Mouse (Mus musculus): ENCODE measurements around the gene Rab5c. TPM values are rescaled to one million over a fixed set of nuclear protein-coding genes. Genes with fewer than 3 reads are reported as not detected.
A peak's percentile ranks its signal among the peaks of the same experiment; 100 is the strongest.

Rab5c gene
- polyA plus RNA-seq, 1 experiment from 2014 or later = 16.6 TPM

DNA sequence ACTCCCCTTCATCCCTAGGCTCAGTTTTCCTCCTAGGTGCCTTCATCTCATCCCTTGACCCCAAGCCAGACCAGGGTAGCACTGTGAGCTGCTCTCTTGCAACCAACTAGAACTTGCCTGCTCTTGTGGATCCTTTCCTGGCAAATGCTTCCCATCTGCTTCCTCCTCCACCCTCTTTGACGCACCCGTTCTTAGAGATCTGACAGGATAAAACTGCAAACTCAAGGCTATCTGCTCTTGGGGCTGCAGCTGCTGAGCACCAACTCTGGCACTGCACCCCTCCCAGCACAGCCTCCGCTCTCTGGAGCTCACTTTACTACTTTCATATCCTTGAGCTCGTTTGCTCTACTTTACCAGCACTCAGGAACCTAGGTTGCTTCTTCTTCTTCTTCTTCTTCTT is 10.6 kb upstream of the Rab5c start:
- Histone ChIP-seq H3K27me3 (ENCODE audit: insufficient read depth, low read length) (peaks cover 10% of the 10 kb centered on the region; the same call in 1 of the 2 replicates), H3K4me1 (ENCODE audit: insufficient read depth) (peaks cover 12% of the 10 kb centered on the region), H3K4me2 (ENCODE audit: low read depth, low read length) (no peak overlapping the region), H3K27ac (ENCODE audit: low read depth) (no peak overlapping the region), H3K4me3 (ENCODE audit: low read depth, low read length) (no peak overlapping the region), H3K9me3 (ENCODE audit: low read length) (no peaks in the 10 kb centered on the region), H3K36me3 (replicated peaks; ENCODE audit: insufficient read depth, low read length) (no peaks in the 10 kb centered on the region), H3K9ac (replicated peaks) (no peak overlapping the region)
- WGBS (ENCODE audit: insufficient replicate concordance) = 52% methylated on average over 4 of the region's 4 CpGs
- no peak for ATAC-seq
- TF ChIP-seq CTCF (IDR thresholded peaks at IDR 0.05; ENCODE audit: low read depth) = no peak
- TF ChIP-seq EP300 (IDR thresholded peaks at IDR 0.05; ENCODE audit: low read depth) = no peak
- DNase-seq = no peak

DNA sequence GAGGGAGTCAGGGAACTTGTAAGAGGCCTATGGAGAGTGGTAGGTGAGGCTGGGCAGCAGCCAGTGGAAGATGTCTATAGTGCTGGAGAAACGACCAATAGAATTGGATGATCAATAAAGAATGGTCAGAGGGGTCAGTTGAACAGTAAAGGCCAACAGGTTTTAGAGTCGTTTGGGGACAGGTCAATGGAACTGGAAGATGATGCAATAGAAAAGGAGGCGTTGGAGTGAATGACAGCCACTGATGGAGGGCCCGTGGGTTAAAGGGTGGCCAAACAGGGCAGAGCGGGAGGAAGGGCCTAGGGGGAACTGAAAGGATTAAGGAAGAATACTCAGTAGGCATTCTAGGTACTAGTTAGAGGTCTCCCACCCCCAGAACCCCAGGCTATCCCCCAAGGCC is 9.1 kb upstream of the Rab5c start:
- no peaks in the 10 kb centered on the region for H3K36me3 ChIP-seq (replicated peaks; ENCODE audit: insufficient read depth, low read length)
- H3K27ac ChIP-seq (ENCODE audit: low read depth) = 0 out of 2 replicates have a peak overlapping the region, but pooled peaks have one; percentile 3
- WGBS (ENCODE audit: insufficient replicate concordance) = 46% methylated on average over 5 of the region's 5 CpGs
- DNase-seq (peak; percentile 37), ATAC-seq (peak; percentile 94)
- no peaks in the 10 kb centered on the region for H3K9me3 ChIP-seq (ENCODE audit: low read length)
- no peak overlapping the region for H3K4me3 ChIP-seq (ENCODE audit: low read depth, low read length)
- TF ChIP-seq CTCF (IDR thresholded peaks at IDR 0.05; ENCODE audit: low read depth) = no peak
- no peak; the same call in 1 of the 2 replicates for TF ChIP-seq EP300 (IDR thresholded peaks at IDR 0.05; ENCODE audit: low read depth)
- no peak overlapping the region for H3K9ac ChIP-seq (replicated peaks)
- H3K27me3 ChIP-seq (ENCODE audit: insufficient read depth, low read length) = peaks cover 10% of the 10 kb centered on the region; the same call in 1 of the 2 replicates
- peaks cover 12% of the 10 kb centered on the region for H3K4me1 ChIP-seq (ENCODE audit: insufficient read depth)
- H3K4me2 ChIP-seq (ENCODE audit: low read depth, low read length) = no peak overlapping the region

DNA sequence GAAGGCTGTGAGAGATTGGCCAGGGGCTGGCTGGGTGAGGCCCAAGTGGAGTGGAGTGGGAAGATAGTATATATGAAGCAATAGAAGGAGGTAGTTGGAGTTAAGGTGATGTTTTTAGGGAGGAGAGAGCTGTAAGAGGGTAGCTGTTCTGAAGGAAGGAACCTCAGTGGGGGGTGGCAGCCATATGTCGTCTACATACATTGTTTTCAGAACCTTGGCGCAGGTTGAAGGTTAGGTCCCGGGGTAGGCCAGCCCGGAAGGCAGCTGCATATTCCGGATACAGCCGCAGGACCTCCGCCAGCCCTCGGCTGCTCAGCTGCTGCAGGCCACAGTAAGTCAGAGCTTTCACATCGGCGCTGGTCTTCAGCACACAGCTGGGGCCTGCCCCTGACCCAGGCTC is 8.5 kb upstream of the Rab5c start:
- Histone ChIP-seq H3K27ac (ENCODE audit: low read depth) (0 out of 2 replicates have a peak overlapping the region, but pooled peaks have one; percentile 3), H3K4me2 (ENCODE audit: low read depth, low read length) (no peak overlapping the region), H3K4me1 (ENCODE audit: insufficient read depth) (peaks cover 12% of the 10 kb centered on the region), H3K9ac (replicated peaks) (no peak overlapping the region), H3K36me3 (replicated peaks; ENCODE audit: insufficient read depth, low read length) (no peaks in the 10 kb centered on the region), H3K27me3 (ENCODE audit: insufficient read depth, low read length) (peaks cover 10% of the 10 kb centered on the region; the same call in 1 of the 2 replicates), H3K9me3 (ENCODE audit: low read length) (no peaks in the 10 kb centered on the region), H3K4me3 (ENCODE audit: low read depth, low read length) (no peak overlapping the region)
- 84% methylated on average over 10 of the region's 10 CpGs for WGBS (ENCODE audit: insufficient replicate concordance)
- ATAC-seq (no peak), DNase-seq (no peak)
- TF ChIP-seq EP300 (IDR thresholded peaks at IDR 0.05; ENCODE audit: low read depth) (no peak), CTCF (IDR thresholded peaks at IDR 0.05; ENCODE audit: low read depth) (no peak)

DNA sequence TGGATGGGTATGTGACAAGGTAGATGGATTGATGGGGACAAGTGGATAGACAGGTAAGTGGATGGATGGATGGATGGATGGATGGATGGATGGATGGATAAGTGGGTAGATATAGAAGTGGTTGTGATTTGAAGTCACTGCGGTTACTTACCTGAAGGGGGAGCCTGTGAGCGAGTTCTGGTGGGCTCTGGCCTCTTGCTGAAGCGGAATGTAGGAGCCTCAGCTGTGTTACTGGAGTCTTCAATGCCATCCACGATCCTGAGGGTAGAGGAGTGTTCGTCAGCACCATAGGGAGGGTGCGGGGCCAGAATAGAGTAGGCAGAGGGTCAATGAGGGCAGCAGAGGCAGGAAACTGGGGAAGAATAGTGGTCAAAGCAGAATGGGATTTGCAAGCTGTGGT is 7.1 kb upstream of the Rab5c start:
- H3K4me3 ChIP-seq (ENCODE audit: low read depth, low read length) = no peak overlapping the region
- DNase-seq (peak; percentile 60), ATAC-seq (no peak)
- H3K9me3 ChIP-seq (ENCODE audit: low read length) = no peaks in the 10 kb centered on the region
- H3K27ac ChIP-seq (ENCODE audit: low read depth) = no peak overlapping the region
- H3K9ac ChIP-seq (replicated peaks) = no peak overlapping the region
- peaks cover 12% of the 10 kb centered on the region for H3K4me1 ChIP-seq (ENCODE audit: insufficient read depth)
- peaks cover 10% of the 10 kb centered on the region; the same call in 1 of the 2 replicates for H3K27me3 ChIP-seq (ENCODE audit: insufficient read depth, low read length)
- TF ChIP-seq EP300 (IDR thresholded peaks at IDR 0.05; ENCODE audit: low read depth) (no peak), CTCF (IDR thresholded peaks at IDR 0.05; ENCODE audit: low read depth) (peak; percentile 80)
- no peak overlapping the region for H3K4me2 ChIP-seq (ENCODE audit: low read depth, low read length)
- 16% methylated on average over 6 of the region's 6 CpGs for WGBS (ENCODE audit: insufficient replicate concordance)
- H3K36me3 ChIP-seq (replicated peaks; ENCODE audit: insufficient read depth, low read length) = no peaks in the 10 kb centered on the region

DNA sequence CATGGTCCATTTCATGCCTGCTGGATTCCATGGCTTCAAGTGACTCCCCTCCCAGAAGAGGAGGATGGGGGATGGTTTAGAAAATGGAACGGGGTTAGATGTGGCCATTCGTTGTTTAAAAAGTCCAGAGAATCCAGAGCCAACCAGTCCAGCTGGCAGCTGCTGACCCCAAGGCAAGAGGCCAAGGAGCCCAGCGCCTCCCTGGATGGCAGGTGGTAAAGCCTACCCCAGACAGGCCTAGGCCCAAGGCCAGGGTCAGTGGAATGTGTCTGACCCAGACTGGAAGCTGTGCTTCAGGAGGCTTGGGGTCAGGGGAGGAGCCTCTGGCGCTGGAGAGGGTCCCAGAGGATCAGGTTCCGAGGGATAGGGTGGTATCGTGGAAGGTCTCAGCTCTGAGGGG is 3.3 kb upstream of the Rab5c start:
- 81% methylated on average over 6 of the region's 6 CpGs for WGBS (ENCODE audit: insufficient replicate concordance)
- DNase-seq = no peak

DNA sequence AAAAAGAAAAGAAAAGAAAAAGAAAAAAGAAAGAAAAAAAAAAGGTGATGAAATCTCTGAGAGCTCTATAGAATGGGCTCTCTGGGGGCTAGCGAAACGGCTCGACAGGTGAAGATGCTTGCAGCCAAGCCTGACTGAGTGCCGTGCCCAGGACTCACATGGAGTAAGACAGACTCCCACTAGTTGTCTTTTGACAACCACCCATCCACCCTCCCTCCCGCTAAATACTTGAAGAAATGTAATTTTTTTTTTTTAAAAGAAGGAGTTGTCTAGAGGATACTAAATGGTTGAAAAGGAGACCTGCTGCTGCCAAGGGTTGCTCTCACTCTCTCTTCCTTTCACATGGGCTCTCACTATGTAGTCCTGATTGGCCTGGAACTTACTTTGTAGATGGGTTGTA is 734 bp upstream of the Rab5c start:
- peaks cover 33% of the 10 kb centered on the region for H3K4me1 ChIP-seq (ENCODE audit: insufficient read depth)
- ATAC-seq = no peak
- no peaks in the 10 kb centered on the region for H3K9me3 ChIP-seq (ENCODE audit: low read length)
- H3K4me3 ChIP-seq (ENCODE audit: low read depth, low read length) = peak overlapping the region; percentile 100
- H3K27me3 ChIP-seq (ENCODE audit: insufficient read depth, low read length) = no peaks in the 10 kb centered on the region
- H3K36me3 ChIP-seq (replicated peaks; ENCODE audit: insufficient read depth, low read length) = peaks cover 5% of the 10 kb centered on the region; the same call in 1 of the 2 replicates
- DNase-seq = no peak
- peak overlapping the region; percentile 69 for H3K9ac ChIP-seq (replicated peaks)
- WGBS (ENCODE audit: insufficient replicate concordance) = 21% methylated on average over 5 of the region's 5 CpGs
- no peak for TF ChIP-seq EP300 (IDR thresholded peaks at IDR 0.05; ENCODE audit: low read depth)
- TF ChIP-seq CTCF (IDR thresholded peaks at IDR 0.05; ENCODE audit: low read depth) = no peak
- peak overlapping the region; percentile 79 for H3K27ac ChIP-seq (ENCODE audit: low read depth)
- H3K4me2 ChIP-seq (ENCODE audit: low read depth, low read length) = peak overlapping the region; percentile 88

More for the DNA sequence above, 3.3 kb upstream of the Rab5c start:
- peaks cover 17% of the 10 kb centered on the region for H3K4me1 ChIP-seq (ENCODE audit: insufficient read depth)
- no peak for TF ChIP-seq EP300 (IDR thresholded peaks at IDR 0.05; ENCODE audit: low read depth)
- no peak for TF ChIP-seq CTCF (IDR thresholded peaks at IDR 0.05; ENCODE audit: low read depth)
- no peaks in the 10 kb centered on the region for H3K9me3 ChIP-seq (ENCODE audit: low read length)
- no peak for ATAC-seq
- no peak overlapping the region for H3K27ac ChIP-seq (ENCODE audit: low read depth)
- no peaks in the 10 kb centered on the region for H3K36me3 ChIP-seq (replicated peaks; ENCODE audit: insufficient read depth, low read length)
- no peak overlapping the region for H3K9ac ChIP-seq (replicated peaks)
- no peaks in the 10 kb centered on the region for H3K27me3 ChIP-seq (ENCODE audit: insufficient read depth, low read length)
- H3K4me2 ChIP-seq (ENCODE audit: low read depth, low read length) = no peak overlapping the region
- H3K4me3 ChIP-seq (ENCODE audit: low read depth, low read length) = no peak overlapping the region
